ENCODE assay signal across 9 mouse cellular contexts in the genomic region with DNA sequence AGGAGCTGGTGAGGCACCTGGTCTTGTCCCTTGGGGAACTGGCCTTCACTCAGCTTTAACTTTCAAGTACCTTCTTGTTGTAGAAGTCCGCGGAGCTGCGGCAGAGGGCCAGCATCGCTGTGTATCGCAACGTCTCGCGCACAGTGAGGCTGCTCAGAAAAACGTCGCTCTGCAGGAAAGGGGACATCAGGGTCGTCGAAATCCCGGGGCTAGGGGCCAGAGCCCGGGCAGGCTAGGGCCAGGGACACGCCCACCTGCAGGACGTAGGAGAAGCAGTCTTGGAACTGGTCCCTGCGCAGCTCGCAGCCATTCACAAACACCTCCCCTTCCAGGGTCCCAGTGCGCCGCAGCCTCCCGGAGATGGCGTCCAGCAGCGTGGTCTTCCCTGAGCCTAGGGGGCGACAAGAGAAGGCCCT. TPM values are rescaled to one million over a fixed set of nuclear protein-coding genes. Genes with fewer than 3 reads are reported as not detected.
DNase-seq lines count a peak whose midpoint lies in the region; ATAC-seq and TF ChIP-seq lines count a peak whose summit lies in the region.
"Had no signal": no experiment of that assay in that cellular context is flagged by ENCODE, and none has a peak within 500 bp of the region (broad histone marks: within the 10 kb centered on the region; RNA-seq: fewer than 3 reads in every experiment).

A gene (plus strand): TSS at position 352 of the 416 bp plus-strand sequence.

- peak within 1 kb of the TSS; percentile 56 for H3K9ac ChIP-seq in forebrain, embryonic 13.5 days
- peak within 1 kb of the TSS; percentile 34 for H3K9ac ChIP-seq in intestine, embryonic 16.5 days (ENCODE audit: low read depth, low read length)
- peak within 1 kb of the TSS; percentile 51 for H3K9ac ChIP-seq in stomach, postnatal 0 days (ENCODE audit: low read length)

- H3K9me3 ChIP-seq in forebrain, embryonic 13.5 days (replicated peaks): no peaks in the 10 kb centered on the region
- no peaks in the 10 kb centered on the region for H3K9me3 ChIP-seq in intestine, embryonic 16.5 days (ENCODE audit: control insufficient read depth, low read length)
- no peaks in the 10 kb centered on the region for H3K9me3 ChIP-seq in stomach, postnatal 0 days (ENCODE audit: control insufficient read depth, low read length)

- WGBS in forebrain, embryonic 13.5 days: under 1% methylated on average over 24 of the region's 24 CpGs
- WGBS in intestine, embryonic 16.5 days: 2% methylated on average over 24 of the region's 24 CpGs
- 2% methylated on average over 24 of the region's 24 CpGs for WGBS in stomach, postnatal 0 days

- H3K27ac ChIP-seq in forebrain, embryonic 13.5 days: no peak within 1 kb of the TSS
- no peak within 1 kb of the TSS for H3K27ac ChIP-seq in intestine, embryonic 16.5 days (ENCODE audit: low read length)
- no peak within 1 kb of the TSS for H3K27ac ChIP-seq in stomach, postnatal 0 days (replicated peaks)

- H3K27me3 ChIP-seq in forebrain, embryonic 13.5 days: peaks cover 29% of the 10 kb centered on the region
- H3K27me3 ChIP-seq in intestine, embryonic 16.5 days (replicated peaks; ENCODE audit: control insufficient read depth, insufficient read depth, low read length): no peaks in the 10 kb centered on the region
- no peaks in the 10 kb centered on the region for H3K27me3 ChIP-seq in stomach, postnatal 0 days (ENCODE audit: control insufficient read depth, insufficient read depth, low read length)

- H3K4me3 ChIP-seq in forebrain, embryonic 13.5 days: peak within 1 kb of the TSS; percentile 37
- H3K4me3 ChIP-seq in intestine, embryonic 16.5 days (ENCODE audit: low read length): peak within 1 kb of the TSS; percentile 37
- H3K4me3 ChIP-seq in stomach, postnatal 0 days (ENCODE audit: low read depth, low read length): peak within 1 kb of the TSS; percentile 40
- H3K4me3 ChIP-seq: myocyte had no signal

- ATAC-seq in forebrain, embryonic 13.5 days: 0 out of 2 replicates have a peak, but pooled peaks have one; percentile 45
- ATAC-seq in intestine, embryonic 16.5 days: no peak
- no peak for ATAC-seq in stomach, postnatal 0 days (ENCODE audit: low FRiP score, low TSS enrichment)

- H3K36me3 ChIP-seq in forebrain, embryonic 13.5 days (ENCODE audit: poor library complexity, severe bottlenecking): no peaks in the 10 kb centered on the region
- no peaks in the 10 kb centered on the region for H3K36me3 ChIP-seq in intestine, embryonic 16.5 days (ENCODE audit: control insufficient read depth, insufficient read depth, low read length)
- no peaks in the 10 kb centered on the region for H3K36me3 ChIP-seq in stomach, postnatal 0 days (ENCODE audit: control insufficient read depth, insufficient read depth, low read length)

- peak; percentile 27; the same call in 1 of the 2 replicates for TF ChIP-seq CTCF in stomach, postnatal 0 days (IDR thresholded peaks at IDR 0.05; ENCODE audit: low read depth)

- H3K4me1 ChIP-seq in forebrain, embryonic 13.5 days: peaks cover 13% of the 10 kb centered on the region
- peaks cover 12% of the 10 kb centered on the region for H3K4me1 ChIP-seq in intestine, embryonic 16.5 days (ENCODE audit: control insufficient read depth, insufficient read depth, low read length)
- H3K4me1 ChIP-seq in stomach, postnatal 0 days (replicated peaks; ENCODE audit: control insufficient read depth, insufficient read depth): no peaks in the 10 kb centered on the region

- TF ChIP-seq EP300 in stomach, postnatal 0 days (optimal IDR thresholded peaks at IDR 0.05): no peak

- H3K4me2 ChIP-seq in forebrain, embryonic 13.5 days: peak within 1 kb of the TSS; percentile 66
- peak within 1 kb of the TSS; percentile 61 for H3K4me2 ChIP-seq in intestine, embryonic 16.5 days (ENCODE audit: low read depth, low read length)
- peak within 1 kb of the TSS; percentile 67 for H3K4me2 ChIP-seq in stomach, postnatal 0 days (replicated peaks; ENCODE audit: low read depth)

- DNase-seq in right cerebral cortex, postnatal 25 days: peak; percentile 6
- no peak for DNase-seq in right cerebral cortex, adult 2 months (ENCODE audit: low spot score in 2 of 2)
- DNase-seq in lung, postnatal 10 days: peak; percentile 57
- peak; percentile 38 for DNase-seq in stomach, postnatal 0 days (ENCODE audit: low spot score)
- no peak for DNase-seq in frontal cortex, adult 2 months (ENCODE audit: extremely low spot score in 1 of 2, low spot score in 1 of 2)
- DNase-seq in spleen, postnatal 36 days (ENCODE audit: low spot score in 2 of 2): no peak

RNA-seq across cellular contexts. Expression of the gene that starts here (rescaled TPM):
- 0.09 and 0.37 TPM in 2 replicates for polyA plus RNA-seq in forebrain, embryonic 13.5 days (2015; fragmentation: Nextera tagmentation; extraction: Ambion mirVana)
- 1.2 and 2.1 TPM in 2 replicates for polyA plus RNA-seq in intestine, embryonic 16.5 days (2015; fragmentation: Nextera tagmentation; extraction: Ambion mirVana)
- 0.08 and 0.13 TPM in 2 replicates for polyA plus RNA-seq in stomach, postnatal 0 days (2015; fragmentation: Nextera tagmentation; extraction: Ambion mirVana)
- not detected in 2 replicates for polyA plus RNA-seq in frontal cortex, adult 2 months (2012; rRNA removed)

Comparison
In these comparisons a context has a peak if more than half of its experiments do, and no peak if none do; other contexts are left out.
1. DNase-seq: peak in right cerebral cortex, postnatal 25 days (single experiment) and lung, postnatal 10 days (single experiment); none in right cerebral cortex, adult 2 months (0 of 2), frontal cortex, adult 2 months (0 of 2) and spleen, postnatal 36 days (0 of 2).
2. Peak in ATAC-seq, H3K4me3 ChIP-seq, H3K9ac ChIP-seq and H3K4me2 ChIP-seq in forebrain, embryonic 13.5 days; RNA of the gene not detected or under 1 TPM.
3. Peak in DNase-seq, H3K4me3 ChIP-seq, H3K9ac ChIP-seq and H3K4me2 ChIP-seq in stomach, postnatal 0 days; RNA of the gene not detected or under 1 TPM.
4. Peak in every context shown above with its lines, with median percentiles within 50 percentile points of each other: H3K4me2 ChIP-seq, H3K4me3 ChIP-seq and H3K9ac ChIP-seq.